Mouse (Mus musculus) embryonic facial prominence, embryonic 12.5 days (tissue): Measurements from ENCODE around the gene Cpsf7. TPM values are rescaled to one million over a fixed set of nuclear protein-coding genes. Genes with fewer than 3 reads are reported as not detected.
"Not testable (repeated sequence)": the region's sequence is repeated elsewhere in the genome, so short reads cannot be mapped to it uniquely, and the experiment has no call there.

Experiments
- ATAC-seq: fragments of 200-750 bp; cut with Nextera tagmentation; 2 replicates; pipeline ENCODE4 v1.8.0; 2017; ENCODE audit not compliant: insufficient number of reproducible peaks, insufficient read depth, low FRiP score, low TSS enrichment
- H3K27ac ChIP-seq: fragments of 300-500 bp; sonication (generic); 2 replicates; pipeline ENCODE4 v1.5.1; 2016; ENCODE audit warnings: mild to moderate bottlenecking
- H3K27me3 ChIP-seq: fragments of 300-500 bp; sonication (generic); 2 replicates; pipeline ENCODE4 v1.6.1; 2016; ENCODE audit warnings: mild to moderate bottlenecking, moderate library complexity
- H3K36me3 ChIP-seq: fragments of 300-500 bp; sonication (generic); 2 replicates; pipeline ENCODE4 v1.6.1; 2016; ENCODE audit warnings: mild to moderate bottlenecking
- H3K4me1 ChIP-seq: fragments of 300-500 bp; sonication (generic); 2 replicates; pipeline ENCODE4 v1.6.1; 2016
- H3K4me2 ChIP-seq: fragments of 300-500 bp; sonication (generic); replicated peaks from 2 replicates; pipeline ENCODE4 v1.6.1; 2016; ENCODE audit warnings: mild to moderate bottlenecking, moderate library complexity
- H3K4me3 ChIP-seq: fragments of 300-500 bp; sonication (generic); 2 replicates; pipeline ENCODE4 v1.5.1; 2016; ENCODE audit warnings: mild to moderate bottlenecking
- H3K9ac ChIP-seq: fragments of 300-500 bp; sonication (generic); 2 replicates; pipeline ENCODE4 v1.6.1; 2016; ENCODE audit warnings: mild to moderate bottlenecking, moderate library complexity
- H3K9me3 ChIP-seq: fragments of 300-500 bp; sonication (generic); 2 replicates; pipeline ENCODE4 v1.6.1; 2016; ENCODE audit warnings: mild to moderate bottlenecking, moderate library complexity
- WGBS: fragments of 180-500 bp; shearing (Covaris S2); methylation state at CpG from one replicate; pipeline ENCODE4 v1.1.7; 2016; 5-methylcytosine and 5-hydroxymethylcytosine counted together
- polyA plus RNA-seq: library from polyadenylated mRNA; unstranded; fragments of >200 nt; fragmentation: Nextera tagmentation; extraction: Ambion mirVana; gene quantifications from 2 replicates; pipeline ENCODE4 v1.2.1, GENCODE M21; 2016

Gene Cpsf7
- polyA plus RNA-seq, 1 experiment from 2014 or later: 52.0 TPM

DNA sequence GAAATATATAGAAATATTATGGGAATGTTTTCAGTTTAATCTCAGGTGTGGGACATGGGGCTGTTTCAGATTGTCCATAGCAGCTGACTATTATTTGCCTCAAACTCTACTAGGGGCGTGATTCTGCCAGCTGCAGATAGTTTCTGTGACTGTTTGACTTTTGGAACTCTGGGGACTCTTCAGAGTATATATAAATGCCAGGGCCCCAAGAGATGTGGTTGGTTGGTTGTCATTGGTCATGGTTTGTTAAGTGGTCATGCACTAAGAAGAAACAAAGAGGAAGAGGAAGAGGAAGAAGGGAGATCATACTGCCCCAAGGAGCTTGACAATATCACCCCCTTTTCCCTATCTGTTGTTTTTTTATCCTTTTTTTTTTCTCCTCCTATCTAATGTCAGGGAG lies 3.1 kb upstream of the Cpsf7 start:
- Histone ChIP-seq H3K9ac (no peak overlapping the region), H3K27ac (no peak overlapping the region), H3K4me3 (no peak overlapping the region), H3K4me1 (peaks cover 8% of the 10 kb centered on the region), H3K9me3 (no peaks in the 10 kb centered on the region), H3K4me2 (no peak overlapping the region), H3K36me3 (peaks cover 4% of the 10 kb centered on the region; the same call in 1 of the 2 replicates), H3K27me3 (no peaks in the 10 kb centered on the region)
- ATAC-seq: no peak
- WGBS: 71% methylated on average over 1 of the region's 1 CpGs

DNA sequence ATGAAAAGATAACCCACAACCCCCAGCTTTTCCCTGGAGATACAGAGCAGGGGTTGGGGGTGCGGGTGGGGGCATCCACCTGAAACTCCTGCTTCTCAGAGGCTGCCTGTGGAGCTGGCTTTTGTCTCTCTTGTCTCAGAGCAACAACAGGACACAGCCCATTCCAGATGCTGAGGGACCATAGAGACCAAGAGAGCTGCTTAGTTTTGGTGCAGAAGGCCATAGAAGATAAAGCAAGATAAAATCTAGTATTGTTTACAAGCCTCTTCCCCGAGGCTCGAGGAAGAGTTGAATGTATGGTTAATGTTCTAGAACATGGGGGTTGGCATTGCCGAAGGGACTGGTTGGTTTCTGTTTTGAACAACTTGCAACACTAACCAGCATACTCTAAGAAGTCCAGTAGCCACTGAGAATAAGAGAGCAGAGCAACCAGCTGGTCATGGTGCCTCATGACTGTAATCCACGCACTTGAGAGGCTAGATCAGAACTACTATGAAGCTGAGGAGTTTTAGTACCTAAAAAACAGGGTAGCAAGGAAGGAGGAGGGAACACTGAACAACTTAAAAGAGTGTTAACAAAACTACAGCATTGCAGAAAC lies 1.5 kb upstream of the Cpsf7 start:
- Histone ChIP-seq H3K27ac (no peak overlapping the region), H3K36me3 (peaks cover 10% of the 10 kb centered on the region; the same call in 1 of the 2 replicates), H3K4me3 (no peak overlapping the region), H3K4me2 (peak overlapping the region; percentile 67; the same call in 1 of the 2 replicates), H3K4me1 (peaks cover 11% of the 10 kb centered on the region), H3K9ac (no peak overlapping the region), H3K27me3 (no peaks in the 10 kb centered on the region), H3K9me3 (no peaks in the 10 kb centered on the region)
- 84% methylated on average over 5 of the region's 5 CpGs for WGBS
- ATAC-seq: no peak

DNA sequence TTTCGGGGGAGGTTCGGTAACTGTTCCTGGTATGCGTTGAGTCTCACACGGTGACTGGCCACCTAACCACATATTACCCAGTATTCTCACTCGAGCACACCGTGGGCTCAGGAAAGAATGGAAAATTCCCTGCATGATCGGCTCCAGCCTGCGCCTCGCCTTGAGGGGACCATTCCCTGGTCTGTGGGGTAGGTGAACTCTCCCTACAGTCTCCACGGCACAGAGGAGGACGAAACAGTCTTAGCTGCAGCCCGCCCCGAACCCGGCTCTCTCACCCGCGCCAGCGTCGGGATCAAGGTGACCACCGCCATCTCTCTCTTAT lies 321 bp upstream of the Cpsf7 start:
- Histone ChIP-seq H3K27me3 (no peaks in the 10 kb centered on the region), H3K9ac (peak overlapping the region; percentile 98), H3K4me2 (peak overlapping the region; percentile 67), H3K4me3 (peak overlapping the region; percentile 94), H3K9me3 (no peaks in the 10 kb centered on the region), H3K4me1 (peaks cover 11% of the 10 kb centered on the region), H3K36me3 (peaks cover 10% of the 10 kb centered on the region; the same call in 1 of the 2 replicates), H3K27ac (peak overlapping the region; percentile 99)
- under 1% methylated on average over 19 of the region's 19 CpGs for WGBS
- ATAC-seq: no peak; the same call in 1 of the 2 replicates

DNA sequence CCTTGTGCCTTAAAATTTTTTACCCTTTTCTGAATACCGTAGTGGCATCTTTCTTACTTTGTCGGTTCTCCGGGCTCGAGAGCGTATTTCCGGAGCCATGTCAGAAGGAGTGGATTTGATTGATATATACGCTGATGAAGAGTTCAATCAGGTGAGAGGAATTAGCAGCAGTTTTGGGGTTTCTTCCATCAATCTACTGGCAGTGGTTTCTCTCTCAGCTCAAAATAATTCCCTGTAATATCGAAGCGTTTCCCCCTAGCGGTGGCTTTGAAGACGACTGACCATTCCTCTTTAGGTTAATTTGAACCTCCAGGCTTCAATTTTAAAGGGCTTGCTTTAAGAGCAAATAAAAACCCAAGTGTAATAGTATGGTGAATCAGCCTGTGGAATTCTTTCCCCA lies 844 bp downstream of the Cpsf7 start, which contains the start of gene Sdhaf2:
Sdhaf2 (minus strand) TSS at position 233 of the 400 bp plus-strand sequence.
- Histone ChIP-seq H3K4me3 (peak within 1 kb of the TSS; percentile 94), H3K4me1 (peaks cover 11% of the 10 kb centered on the region), H3K27me3 (no peaks in the 10 kb centered on the region), H3K27ac (peak within 1 kb of the TSS; percentile 99), H3K9me3 (no peaks in the 10 kb centered on the region), H3K36me3 (peaks cover 20% of the 10 kb centered on the region), H3K9ac (peak within 1 kb of the TSS; percentile 98), H3K4me2 (peak within 1 kb of the TSS; percentile 67)
- WGBS: under 1% methylated on average over 11 of the region's 11 CpGs
- ATAC-seq: no peak

DNA sequence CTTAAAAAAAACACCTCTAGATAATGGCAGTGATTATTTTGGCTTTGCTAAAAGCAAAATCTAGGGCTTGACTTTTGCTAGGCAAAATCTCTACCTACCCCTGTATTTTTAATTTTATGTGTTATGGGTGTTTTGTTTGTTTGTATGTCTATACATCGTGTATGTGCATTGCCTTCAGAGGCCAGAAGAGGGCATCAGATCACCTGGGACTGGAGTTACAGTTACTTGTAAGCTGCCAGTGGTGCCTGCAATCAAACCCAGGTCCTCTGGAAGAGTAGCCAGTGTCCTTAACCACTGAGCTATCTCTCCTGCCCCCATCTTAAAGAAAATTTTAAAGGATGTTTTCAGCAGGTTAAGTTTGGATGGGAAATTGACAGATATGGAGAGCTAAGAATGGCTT lies 5.0 kb downstream of the Cpsf7 start:
- no peak overlapping the region for H3K4me3 ChIP-seq
- H3K4me1 ChIP-seq: peaks cover 11% of the 10 kb centered on the region
- H3K9ac ChIP-seq: no peak overlapping the region
- no peak overlapping the region for H3K4me2 ChIP-seq
- no peaks in the 10 kb centered on the region for H3K9me3 ChIP-seq
- peaks cover 52% of the 10 kb centered on the region for H3K36me3 ChIP-seq
- no peak overlapping the region for H3K27ac ChIP-seq
- WGBS: 93% methylated on average over 1 of the region's 1 CpGs
- ATAC-seq: no peak
- H3K27me3 ChIP-seq: no peaks in the 10 kb centered on the region

DNA sequence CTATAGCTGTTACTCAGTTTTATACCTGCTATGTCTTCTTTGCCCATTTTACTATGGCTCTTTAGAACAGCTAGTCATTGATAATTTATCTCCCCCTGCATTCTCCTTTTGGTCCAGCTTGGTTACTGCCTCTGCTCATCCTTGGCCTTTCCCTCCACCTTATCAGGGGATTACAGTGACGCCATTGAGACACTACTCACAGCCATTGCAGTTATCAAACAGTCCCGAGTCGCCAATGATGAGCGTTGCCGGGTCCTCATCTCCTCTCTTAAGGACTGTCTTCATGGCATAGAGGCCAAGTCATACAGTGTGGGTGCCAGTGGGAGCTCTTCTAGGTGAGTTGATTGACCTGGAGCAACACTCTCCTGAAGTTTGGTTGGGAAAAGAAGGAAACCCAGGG lies 14.4 kb downstream of the Cpsf7 start:
- 95% methylated on average over 5 of the region's 5 CpGs for WGBS
- Histone ChIP-seq H3K9ac (no peak overlapping the region), H3K4me1 (no peaks in the 10 kb centered on the region), H3K9me3 (no peaks in the 10 kb centered on the region), H3K36me3 (peaks cover 83% of the 10 kb centered on the region), H3K27me3 (no peaks in the 10 kb centered on the region), H3K27ac (no peak overlapping the region), H3K4me2 (no peak overlapping the region), H3K4me3 (no peak overlapping the region)
- no peak for ATAC-seq

DNA sequence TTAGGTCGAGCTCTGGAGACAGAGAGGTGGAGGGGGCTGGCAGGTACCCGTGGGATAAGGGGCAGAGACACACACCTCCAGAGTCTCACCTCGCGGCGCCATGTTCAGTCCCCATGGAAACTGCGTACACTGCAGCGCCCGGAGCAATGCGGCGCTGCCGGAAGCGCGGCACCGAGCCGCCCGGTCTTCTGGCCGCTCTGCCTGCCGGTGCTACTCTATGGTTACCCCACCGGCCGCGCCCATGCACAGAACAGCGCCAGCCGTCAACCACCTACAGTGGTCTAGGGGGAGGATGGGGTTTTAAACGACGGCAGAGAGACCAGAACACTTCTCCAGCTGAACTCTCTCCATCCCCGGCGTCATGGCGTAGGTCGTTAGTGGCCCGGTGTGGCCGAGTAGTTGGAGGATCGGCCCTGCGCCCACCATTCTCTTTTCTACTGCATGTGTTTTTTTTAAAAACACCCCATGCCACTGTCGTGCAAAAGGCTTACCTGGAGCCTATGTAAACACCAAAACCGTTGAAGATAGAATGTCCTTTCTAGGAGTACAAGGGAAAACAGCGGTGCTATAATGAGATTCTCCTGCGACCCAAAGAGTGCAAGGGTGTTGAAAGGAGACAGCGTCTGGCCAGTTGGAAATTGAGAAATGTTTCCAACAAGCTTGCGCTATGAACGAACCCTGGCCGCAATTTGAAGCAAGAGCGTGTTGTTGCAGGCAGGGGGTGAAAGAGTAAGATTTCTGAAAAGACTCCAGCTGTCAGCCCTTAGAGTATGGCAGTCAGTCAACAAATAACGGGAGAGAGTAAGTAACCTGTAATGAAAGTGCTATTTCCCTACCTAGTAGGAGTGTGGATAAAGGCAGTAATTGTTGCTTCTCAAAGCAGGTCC lies 30.8 kb downstream of the Cpsf7 start, which contains the start of gene Tmem216:
Tmem216 (minus strand) TSS at position 615 of the 887 bp plus-strand sequence.
- Histone ChIP-seq H3K27me3 (no peaks in the 10 kb centered on the region), H3K4me1 (peaks cover 7% of the 10 kb centered on the region), H3K27ac (peak within 1 kb of the TSS; percentile 46), H3K9ac (peak within 1 kb of the TSS; percentile 68), H3K36me3 (peaks cover 19% of the 10 kb centered on the region), H3K4me2 (peak within 1 kb of the TSS; percentile 61), H3K4me3 (peak within 1 kb of the TSS; percentile 59), H3K9me3 (no peaks in the 10 kb centered on the region)
- ATAC-seq: peak; percentile 99
- WGBS: 1% methylated on average over 43 of the region's 43 CpGs

DNA sequence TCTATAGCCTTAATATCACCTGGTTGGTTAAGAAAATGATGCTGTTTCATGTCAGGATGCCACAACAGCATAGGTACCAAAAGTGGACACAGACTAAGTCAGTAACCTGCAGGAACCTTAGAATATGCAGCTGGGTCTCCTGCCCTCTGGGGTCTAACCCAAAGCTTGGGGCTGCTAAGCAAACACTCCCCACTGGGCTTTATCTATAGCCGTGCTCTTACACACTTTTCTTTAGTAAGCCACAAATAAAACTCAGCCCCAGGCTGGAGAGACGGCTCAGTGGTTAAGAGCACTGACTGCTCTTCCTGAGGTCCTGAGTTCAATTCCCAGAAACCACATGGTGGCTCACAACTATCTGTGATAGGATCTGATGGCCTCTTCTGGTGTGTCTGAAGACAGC lies 31.9 kb downstream of the Cpsf7 start:
- Histone ChIP-seq H3K36me3 (peaks cover 7% of the 10 kb centered on the region; the same call in 1 of the 2 replicates), H3K4me1 (peaks cover 7% of the 10 kb centered on the region), H3K27me3 (no peaks in the 10 kb centered on the region), H3K4me2 (no peak overlapping the region), H3K4me3 (no peak overlapping the region), H3K9ac (no peak overlapping the region), H3K27ac (no peak overlapping the region), H3K9me3 (no peaks in the 10 kb centered on the region)
- no peak for ATAC-seq
- 72% methylated on average over 2 of the region's 2 CpGs for WGBS

DNA sequence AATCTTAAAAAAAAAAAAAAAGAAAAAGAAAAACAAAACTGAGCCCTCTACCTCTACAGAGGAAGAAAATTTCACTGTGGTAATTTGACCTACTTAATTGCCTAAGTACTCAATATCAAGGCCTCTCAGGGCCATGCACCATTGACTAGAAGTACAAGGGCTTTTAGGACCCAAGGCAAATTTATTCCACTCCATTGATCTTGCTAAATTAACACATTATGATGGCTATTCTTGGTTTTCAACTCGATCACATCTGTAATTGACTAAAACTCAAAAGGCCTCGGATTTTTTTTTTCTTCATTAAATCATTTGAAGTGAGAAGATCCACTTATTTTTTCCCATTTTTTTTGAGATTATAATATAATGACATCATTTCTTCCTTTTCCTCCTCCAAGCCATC lies 32.4 kb downstream of the Cpsf7 start:
- Histone ChIP-seq H3K4me1 (peaks cover 7% of the 10 kb centered on the region), H3K27ac (no peak overlapping the region), H3K4me3 (no peak overlapping the region), H3K36me3 (0 out of 2 replicates have a peak, but pooled peaks cover 4% of the 10 kb centered on the region), H3K4me2 (no peak overlapping the region), H3K9me3 (no peaks in the 10 kb centered on the region), H3K27me3 (no peaks in the 10 kb centered on the region), H3K9ac (no peak overlapping the region)
- WGBS: 72% methylated on average over 2 of the region's 2 CpGs
- no peak for ATAC-seq

DNA sequence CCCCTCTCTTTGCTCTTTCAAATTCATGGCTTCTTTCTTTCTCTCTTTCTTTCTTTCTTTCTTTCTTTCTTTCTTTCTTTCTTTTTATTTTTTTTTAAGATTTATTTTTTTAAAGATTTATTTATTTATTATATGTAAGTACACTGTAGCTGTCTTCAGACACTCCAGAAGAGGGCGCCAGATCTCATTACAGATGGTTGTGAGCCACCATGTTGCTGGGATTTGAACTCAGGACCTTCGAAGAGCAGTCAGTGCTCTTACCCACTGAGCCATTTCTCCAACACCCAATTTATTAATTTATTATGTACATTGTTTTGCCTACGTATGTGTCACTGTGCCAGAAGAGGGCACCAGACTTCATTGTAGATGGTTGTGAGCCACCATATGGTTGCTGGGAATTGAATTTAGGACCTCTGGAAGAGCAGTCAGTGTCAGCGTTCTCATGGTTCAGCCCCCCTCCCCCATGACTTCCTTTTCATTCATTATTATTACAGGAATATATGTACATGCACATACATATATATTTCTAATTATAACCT lies 32.8 kb downstream of the Cpsf7 start:
- not testable (repeated sequence) for H3K36me3 ChIP-seq, H3K4me2 ChIP-seq, H3K4me3 ChIP-seq, H3K9me3 ChIP-seq, H3K27me3 ChIP-seq, H3K9ac ChIP-seq, H3K27ac ChIP-seq, ATAC-seq, H3K4me1 ChIP-seq
- 74% methylated on average over 4 of the region's 4 CpGs for WGBS

DNA sequence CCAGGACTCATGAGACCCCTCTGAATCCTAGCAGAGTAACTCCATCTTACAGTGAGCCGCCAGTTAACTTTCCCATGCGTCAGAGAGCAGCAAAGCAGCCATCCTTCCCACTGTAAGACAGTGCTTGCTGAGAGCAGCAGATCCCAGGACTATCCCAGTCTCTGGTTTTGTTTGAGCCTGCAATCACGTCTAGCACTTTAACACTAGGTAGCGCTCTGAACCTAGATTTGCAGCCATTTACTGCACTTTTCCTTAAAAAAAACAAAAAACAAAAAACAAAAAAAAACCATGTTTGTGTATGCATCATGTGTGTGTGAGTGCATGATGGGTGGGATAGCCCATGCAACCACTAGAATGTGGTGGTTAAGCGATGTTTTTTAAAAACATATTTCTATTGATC lies 35.0 kb downstream of the Cpsf7 start:
- Histone ChIP-seq H3K36me3 (no peaks in the 10 kb centered on the region), H3K27me3 (no peaks in the 10 kb centered on the region), H3K27ac (no peak overlapping the region), H3K9ac (no peak overlapping the region), H3K4me3 (no peak overlapping the region), H3K4me2 (no peak overlapping the region), H3K4me1 (no peaks in the 10 kb centered on the region; the same call in 1 of the 2 replicates), H3K9me3 (no peaks in the 10 kb centered on the region)
- ATAC-seq: no peak
- WGBS: 36% methylated on average over 5 of the region's 5 CpGs
